Mouse (Mus musculus) small intestine, adult 2 months (tissue): ENCODE data around the gene 4933427D14Rik. TPM values are rescaled to one million over a fixed set of nuclear protein-coding genes. Genes with fewer than 3 reads are reported as not detected.

Experiments
- H3K27ac ChIP-seq: fragments of 200-500 bp; 2 replicates; pipeline ENCODE4 v1.5.1; 2012; ENCODE audit warnings: low read depth, low read length, control low read depth, inconsistent platforms; ENCODE audit not compliant: insufficient read depth
- H3K27me3 ChIP-seq: fragments of 200-500 bp; 2 replicates; pipeline ENCODE4 v1.6.1; 2012; ENCODE audit warnings: mild to moderate bottlenecking, moderate library complexity, low read length, inconsistent platforms; ENCODE audit not compliant: control insufficient read depth, insufficient read depth
- H3K36me3 ChIP-seq: fragments of 200-500 bp; 2 replicates; pipeline ENCODE4 v1.6.1; 2012; ENCODE audit warnings: mild to moderate bottlenecking, low read length, control low read depth, inconsistent platforms; ENCODE audit not compliant: control insufficient read depth, insufficient read depth
- H3K4me1 ChIP-seq: fragments of 200-500 bp; 2 replicates; pipeline ENCODE4 v1.6.1; 2012; ENCODE audit warnings: low read length, inconsistent platforms, mixed read lengths; ENCODE audit not compliant: control insufficient read depth, insufficient read depth, insufficient read length
- H3K4me3 ChIP-seq: fragments of 200-500 bp; 2 replicates; pipeline ENCODE4 v1.5.1; 2012; ENCODE audit warnings: low read depth, mild to moderate bottlenecking, control low read depth, inconsistent platforms, low read length, moderate library complexity
- CTCF ChIP-seq: fragments of 200-500 bp; IDR thresholded peaks from 2 replicates; pipeline ENCODE4 v1.5.1; 2012; ENCODE audit warnings: low read depth, mild to moderate bottlenecking, control low read depth, inconsistent platforms, low read length, moderate library complexity, mixed read lengths; ENCODE audit not compliant: insufficient replicate concordance, insufficient read length; ENCODE audit errors: extremely low read depth
- POLR2A ChIP-seq: fragments of 200-500 bp; IDR thresholded peaks from 2 replicates; pipeline ENCODE4 v1.6.1; 2012; ENCODE audit warnings: low read depth, mild to moderate bottlenecking, control low read depth, inconsistent platforms, low read length, moderate library complexity
- WGBS: fragments of 180-500 bp; shearing (Covaris S2); methylation state at CpG from one replicate; pipeline ENCODE4 v1.1.7; 2018; 5-methylcytosine and 5-hydroxymethylcytosine counted together
- polyA plus RNA-seq: library from polyadenylated mRNA; depleted of rRNA; stranded (reverse); fragments of >200 nt; gene quantifications from 2 replicates; pipeline ENCODE4 v1.2.3, GENCODE M21; 2012

The 4933427D14Rik gene
- polyA plus RNA-seq, 1 experiment = 2.5 TPM

DNA sequence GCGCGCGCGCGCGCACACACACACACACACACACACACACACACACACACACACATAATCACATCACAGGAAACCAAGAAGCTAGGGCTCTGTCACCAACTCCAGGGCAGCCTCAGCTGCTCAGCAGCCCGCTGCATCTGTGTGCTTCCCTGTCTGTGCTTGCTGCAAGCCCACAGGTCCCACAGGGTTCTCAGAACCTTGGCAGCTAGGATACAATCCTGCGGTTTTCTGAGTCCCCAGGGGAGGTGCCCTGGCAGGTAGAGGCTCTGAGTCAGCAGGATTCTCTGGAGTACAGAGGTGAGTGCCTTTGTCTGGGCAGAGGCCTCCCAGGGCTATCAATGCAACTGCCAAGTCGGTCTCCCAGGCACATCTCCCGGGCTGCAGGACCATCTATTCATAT, 64.4 kb downstream of the 4933427D14Rik start:
- H3K36me3 ChIP-seq = no peaks in the 10 kb centered on the region
- H3K27me3 ChIP-seq = no peaks in the 10 kb centered on the region
- no peak for TF ChIP-seq CTCF
- no peak for TF ChIP-seq POLR2A
- WGBS = 54% methylated on average over 10 of the region's 10 CpGs
- H3K4me1 ChIP-seq = peaks cover 11% of the 10 kb centered on the region
- H3K27ac ChIP-seq = no peak overlapping the region
- no peak overlapping the region for H3K4me3 ChIP-seq

DNA sequence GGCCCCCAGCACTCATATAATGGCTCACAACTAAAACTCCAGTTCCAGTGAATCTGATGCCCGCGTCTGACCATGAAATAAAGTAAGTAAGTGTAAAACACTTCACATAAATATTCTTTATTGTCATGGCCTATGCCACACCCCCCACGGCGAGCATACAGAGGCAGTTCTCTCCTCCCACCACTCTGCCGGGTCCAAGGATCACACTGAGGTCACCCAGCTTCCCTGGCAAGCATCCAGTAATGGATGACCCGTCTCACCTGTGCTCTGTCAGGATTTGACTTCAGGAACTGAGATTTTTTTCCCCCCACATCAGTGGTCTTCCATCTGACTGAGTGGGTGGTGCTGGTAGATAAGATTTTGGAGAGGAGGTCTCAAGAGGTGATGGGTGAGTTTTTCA, 67.1 kb downstream of the 4933427D14Rik start:
- Histone ChIP-seq H3K4me1 (peaks cover 8% of the 10 kb centered on the region), H3K27ac (no peak overlapping the region), H3K27me3 (peaks cover 5% of the 10 kb centered on the region), H3K36me3 (no peaks in the 10 kb centered on the region), H3K4me3 (no peak overlapping the region)
- TF ChIP-seq CTCF = no peak
- no peak for TF ChIP-seq POLR2A
- WGBS = 13% methylated on average over 6 of the region's 6 CpGs

- H3K27ac ChIP-seq = no peak overlapping the region
- H3K4me1 ChIP-seq = peaks cover 9% of the 10 kb centered on the region; the same call in 1 of the 2 replicates
- 55% methylated on average over 11 of the region's 11 CpGs for WGBS
- no peak for TF ChIP-seq POLR2A
- TF ChIP-seq CTCF = no peak
- no peaks in the 10 kb centered on the region for H3K36me3 ChIP-seq
- H3K4me3 ChIP-seq = peak overlapping the region; percentile 59
- H3K27me3 ChIP-seq = peaks cover 11% of the 10 kb centered on the region
Measured at GRCm38 (mm10) chr11:72136231-72136982, 70.9 kb downstream of the 4933427D14Rik start.

- Histone ChIP-seq H3K27ac (no peak within 1 kb of the TSS), H3K27me3 (peaks cover 11% of the 10 kb centered on the region), H3K4me1 (peaks cover 9% of the 10 kb centered on the region; the same call in 1 of the 2 replicates), H3K36me3 (no peaks in the 10 kb centered on the region), H3K4me3 (peak within 1 kb of the TSS; percentile 59)
- TF ChIP-seq POLR2A (no peak), CTCF (no peak)
- WGBS = 1% methylated on average over 106 of the region's 107 CpGs
Measured at GRCm38 (mm10) chr11:72135383-72136158, 71.7 kb downstream of the 4933427D14Rik start, which contains the start of gene Pitpnm3. Gene Pitpnm3, minus strand, starts transcription at chr11:72135778.

- Histone ChIP-seq H3K4me1 (peaks cover 18% of the 10 kb centered on the region; the same call in 1 of the 2 replicates), H3K36me3 (no peaks in the 10 kb centered on the region), H3K4me3 (peak overlapping the region; percentile 59), H3K27ac (no peak overlapping the region), H3K27me3 (peaks cover 11% of the 10 kb centered on the region)
- 48% methylated on average over 24 of the region's 24 CpGs for WGBS
- TF ChIP-seq POLR2A = no peak
- TF ChIP-seq CTCF = no peak
Measured at GRCm38 (mm10) chr11:72134536-72135382, 72.5 kb downstream of the 4933427D14Rik start.

DNA sequence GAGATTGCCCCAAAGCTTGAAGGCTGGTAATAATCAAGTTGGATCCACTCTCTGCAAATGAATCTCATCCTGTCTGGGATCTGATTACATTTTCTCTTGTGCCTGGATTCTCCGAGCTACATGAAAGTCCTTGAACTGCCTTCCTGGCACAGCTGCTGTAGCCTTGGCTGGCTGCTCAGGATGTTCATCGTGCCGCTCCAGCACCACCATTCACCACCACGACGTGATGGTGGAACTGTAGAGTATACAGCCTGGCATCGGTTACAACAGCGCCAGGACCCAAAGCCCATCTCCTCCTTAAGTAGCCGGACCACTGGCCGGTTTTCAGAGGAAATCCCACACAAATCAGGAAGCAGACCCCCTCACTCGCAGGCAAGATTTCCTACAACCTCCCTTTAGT, 74.2 kb downstream of the 4933427D14Rik start:
- no peaks in the 10 kb centered on the region for H3K36me3 ChIP-seq
- H3K4me1 ChIP-seq = peaks cover 24% of the 10 kb centered on the region; the same call in 1 of the 2 replicates
- peaks cover 11% of the 10 kb centered on the region for H3K27me3 ChIP-seq
- WGBS = 60% methylated on average over 10 of the region's 10 CpGs
- no peak overlapping the region for H3K27ac ChIP-seq
- H3K4me3 ChIP-seq = no peak overlapping the region
- TF ChIP-seq CTCF (no peak), POLR2A (no peak)
